Mouse (Mus musculus) limb, embryonic 11.5 days (tissue): ENCODE results near the gene Ptpn3. TPM values are rescaled to one million over a fixed set of nuclear protein-coding genes. Genes with fewer than 3 reads are reported as not detected.

Source experiments
- ATAC-seq: fragments of 200-750 bp; cut with Nextera tagmentation; 2 replicates; pipeline ENCODE4 v1.8.0; 2017; ENCODE audit warnings: low read depth; ENCODE audit not compliant: insufficient number of reproducible peaks, low FRiP score, low TSS enrichment
- DNase-seq: peaks from one replicate; pipeline ENCODE4 v3.0.0-alpha.2; 2015; ENCODE audit warnings: low spot score
- H3K27ac ChIP-seq: fragments of 300-500 bp; sonication (generic); replicated peaks from 2 replicates; pipeline ENCODE4 v1.5.1; 2014; ENCODE audit warnings: low read depth, mild to moderate bottlenecking, low read length
- H3K27me3 ChIP-seq: fragments of 300-500 bp; sonication (generic); 2 replicates; pipeline ENCODE4 v1.6.1; 2014; ENCODE audit warnings: mild to moderate bottlenecking, low read length, mixed read lengths; ENCODE audit not compliant: control insufficient read depth, insufficient read depth
- H3K36me3 ChIP-seq: fragments of 300-500 bp; sonication (generic); 2 replicates; pipeline ENCODE4 v1.6.1; 2014; ENCODE audit warnings: mild to moderate bottlenecking, low read length, moderate library complexity, mixed read lengths; ENCODE audit not compliant: control insufficient read depth, insufficient read depth
- H3K4me1 ChIP-seq: fragments of 300-500 bp; sonication (generic); 2 replicates; pipeline ENCODE4 v1.6.1; 2014; ENCODE audit warnings: low read length, mixed read lengths; ENCODE audit not compliant: control insufficient read depth, insufficient read depth
- H3K4me2 ChIP-seq: fragments of 300-500 bp; sonication (generic); 2 replicates; pipeline ENCODE4 v1.6.1; 2014; ENCODE audit warnings: low read depth, mild to moderate bottlenecking, moderate library complexity; ENCODE audit not compliant: severe bottlenecking
- H3K4me3 ChIP-seq: fragments of 300-500 bp; sonication (generic); 2 replicates; pipeline ENCODE4 v1.5.1; 2014; ENCODE audit warnings: low read depth, low read length
- H3K9ac ChIP-seq: fragments of 300-500 bp; sonication (generic); 2 replicates; pipeline ENCODE4 v1.6.1; 2014; ENCODE audit warnings: mild to moderate bottlenecking, low read length
- H3K9me3 ChIP-seq: fragments of 300-500 bp; sonication (generic); 2 replicates; pipeline ENCODE4 v1.6.1; 2016; ENCODE audit warnings: low read length; ENCODE audit not compliant: control insufficient read depth
- WGBS: fragments of 180-500 bp; shearing (Covaris S2); extraction: QIAGEN DNeasy Blood & Tissue Kit; methylation state at CpG from one replicate; pipeline ENCODE4 v1.1.7; 2014; 5-methylcytosine and 5-hydroxymethylcytosine counted together
- polyA plus RNA-seq: library from polyadenylated mRNA; unstranded; fragments of >200 nt; fragmentation: Nextera tagmentation; extraction: Ambion mirVana; gene quantifications from 2 replicates; pipeline ENCODE4 v1.2.1, GENCODE M21; 2014

Gene Ptpn3
- 0.73 and 1.2 TPM in 2 replicates for polyA plus RNA-seq

DNA sequence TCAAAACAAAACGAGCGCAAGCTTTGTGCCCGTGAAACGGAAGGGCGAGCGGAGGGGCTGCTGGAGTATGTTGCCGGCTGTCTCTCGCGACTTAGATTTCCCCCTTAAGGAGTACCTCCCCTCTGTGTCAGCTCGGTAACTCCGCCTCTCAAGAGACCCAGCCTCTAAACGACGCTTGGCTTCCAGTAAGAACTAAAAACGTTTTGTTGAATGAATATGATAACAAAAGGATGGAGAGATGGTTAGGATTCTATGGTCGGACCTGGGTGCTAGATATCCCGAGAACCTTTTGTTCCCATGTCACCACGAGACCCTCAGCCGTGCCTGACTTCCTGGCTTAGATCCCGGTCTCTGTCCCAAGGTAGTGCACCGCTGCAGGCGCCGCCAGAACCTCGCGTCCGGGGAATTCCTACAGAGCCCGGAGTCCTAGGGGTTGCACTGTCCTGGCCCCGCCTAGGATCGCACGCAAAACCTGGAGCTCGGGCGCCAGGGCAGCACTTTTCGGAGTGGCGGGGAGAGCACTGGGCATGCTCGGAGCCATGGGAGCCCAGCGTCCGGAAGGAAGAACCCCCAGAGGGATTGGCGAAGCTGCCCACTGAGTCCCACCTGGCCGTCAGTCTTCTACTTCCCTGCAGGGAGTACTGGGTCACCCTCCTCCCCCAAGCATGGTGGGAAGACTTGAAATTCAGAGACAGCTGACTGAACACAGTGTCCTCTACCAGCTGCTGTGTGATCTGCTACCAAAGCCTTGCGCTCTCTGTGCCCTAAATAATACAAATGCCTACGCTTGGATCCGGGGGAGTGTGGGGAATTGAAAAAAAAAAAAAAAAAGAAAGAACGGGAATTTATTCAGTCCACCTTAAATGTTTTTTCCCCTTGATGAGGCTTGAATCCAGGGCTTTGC, at the start of gene Ptpn3:
Gene Ptpn3 (minus strand): TSS at position 428 of the 904 bp plus-strand sequence.
- DNase-seq (peak; percentile 87), ATAC-seq (peak; percentile 85)
- H3K9me3 ChIP-seq: no peaks in the 10 kb centered on the region
- H3K4me3 ChIP-seq: peak within 1 kb of the TSS; percentile 77
- peak within 1 kb of the TSS; percentile 45; the same call in 1 of the 2 replicates for H3K9ac ChIP-seq
- under 1% methylated on average over 42 of the region's 42 CpGs for WGBS
- no peaks in the 10 kb centered on the region for H3K36me3 ChIP-seq
- H3K27ac ChIP-seq: no peak within 1 kb of the TSS
- peaks cover 15% of the 10 kb centered on the region for H3K4me1 ChIP-seq
- H3K27me3 ChIP-seq: peaks cover 18% of the 10 kb centered on the region
- peak within 1 kb of the TSS; percentile 92 for H3K4me2 ChIP-seq

GRCm38 (mm10) chr4:57350541-57350940, 48.9 kb upstream of the Ptpn3 start:
- no peak overlapping the region for H3K9ac ChIP-seq
- DNase-seq: no peak
- H3K4me1 ChIP-seq: no peaks in the 10 kb centered on the region
- H3K4me3 ChIP-seq: no peak overlapping the region
- H3K36me3 ChIP-seq: no peaks in the 10 kb centered on the region
- no peak overlapping the region for H3K4me2 ChIP-seq
- WGBS: 92% methylated on average over 2 of the region's 2 CpGs
- no peak overlapping the region for H3K27ac ChIP-seq
- no peaks in the 10 kb centered on the region for H3K27me3 ChIP-seq
- H3K9me3 ChIP-seq: no peaks in the 10 kb centered on the region
- no peak for ATAC-seq

DNA sequence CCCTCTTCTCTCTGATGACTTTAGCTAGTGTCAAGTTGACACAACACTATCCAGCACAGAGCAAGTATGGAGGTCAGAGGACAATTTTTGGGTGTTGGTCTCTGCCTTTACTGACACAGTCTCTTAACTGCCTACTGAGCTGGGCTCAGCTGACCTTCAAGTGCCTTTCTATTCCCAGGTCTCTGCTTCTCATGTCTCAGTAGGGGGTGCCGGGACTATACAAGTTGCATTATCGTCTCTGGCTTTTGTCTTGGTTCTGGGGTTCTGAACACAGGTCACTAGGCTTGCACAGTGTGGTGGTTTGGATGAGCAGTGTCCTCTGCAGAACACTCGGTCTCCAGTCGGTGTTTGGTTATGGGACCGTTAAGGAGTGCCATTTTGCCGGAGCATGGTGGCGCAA, 42.4 kb upstream of the Ptpn3 start:
- Histone ChIP-seq H3K9me3 (no peaks in the 10 kb centered on the region), H3K36me3 (no peaks in the 10 kb centered on the region), H3K27ac (no peak overlapping the region), H3K4me3 (no peak overlapping the region), H3K4me2 (no peak overlapping the region), H3K9ac (no peak overlapping the region), H3K4me1 (no peaks in the 10 kb centered on the region), H3K27me3 (no peaks in the 10 kb centered on the region)
- ATAC-seq: no peak
- 93% methylated on average over 7 of the region's 7 CpGs for WGBS
- no peak for DNase-seq

- no peak for ATAC-seq
- Histone ChIP-seq H3K27me3 (no peaks in the 10 kb centered on the region), H3K9me3 (no peaks in the 10 kb centered on the region), H3K4me3 (no peak overlapping the region), H3K9ac (no peak overlapping the region), H3K4me2 (no peak overlapping the region), H3K27ac (no peak overlapping the region), H3K36me3 (no peaks in the 10 kb centered on the region), H3K4me1 (no peaks in the 10 kb centered on the region)
- WGBS: 80% methylated on average over 17 of the region's 17 CpGs
- no peak for DNase-seq
These were observed 37.3 kb upstream of the Ptpn3 start for GRCm38 (mm10) chr4:57338923-57339322.

DNA sequence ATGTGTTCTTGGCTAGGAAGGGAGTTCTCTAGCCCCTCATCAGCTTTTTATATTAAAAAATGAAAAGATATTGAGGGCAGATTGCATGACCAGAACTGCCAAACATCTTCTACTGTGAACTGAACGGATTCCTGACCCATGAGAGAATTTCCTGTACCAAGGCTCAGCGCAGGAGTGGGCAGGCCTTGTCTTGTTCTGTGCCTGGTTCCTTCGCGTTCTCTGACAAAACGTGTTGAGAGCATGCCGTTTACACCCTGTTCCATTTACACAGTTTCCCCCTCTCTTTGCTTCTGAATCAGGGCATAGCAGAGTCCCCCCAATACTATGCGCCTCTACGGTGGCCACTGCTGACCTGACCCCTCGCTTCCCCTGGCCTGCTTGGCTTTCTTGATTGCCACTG, 36.4 kb upstream of the Ptpn3 start:
- H3K27ac ChIP-seq: no peak overlapping the region
- H3K4me3 ChIP-seq: no peak overlapping the region
- H3K36me3 ChIP-seq: no peaks in the 10 kb centered on the region
- no peak for ATAC-seq
- H3K27me3 ChIP-seq: no peaks in the 10 kb centered on the region
- 82% methylated on average over 9 of the region's 9 CpGs for WGBS
- no peaks in the 10 kb centered on the region for H3K4me1 ChIP-seq
- H3K4me2 ChIP-seq: no peak overlapping the region
- no peak overlapping the region for H3K9ac ChIP-seq
- no peak for DNase-seq
- no peaks in the 10 kb centered on the region for H3K9me3 ChIP-seq

DNA sequence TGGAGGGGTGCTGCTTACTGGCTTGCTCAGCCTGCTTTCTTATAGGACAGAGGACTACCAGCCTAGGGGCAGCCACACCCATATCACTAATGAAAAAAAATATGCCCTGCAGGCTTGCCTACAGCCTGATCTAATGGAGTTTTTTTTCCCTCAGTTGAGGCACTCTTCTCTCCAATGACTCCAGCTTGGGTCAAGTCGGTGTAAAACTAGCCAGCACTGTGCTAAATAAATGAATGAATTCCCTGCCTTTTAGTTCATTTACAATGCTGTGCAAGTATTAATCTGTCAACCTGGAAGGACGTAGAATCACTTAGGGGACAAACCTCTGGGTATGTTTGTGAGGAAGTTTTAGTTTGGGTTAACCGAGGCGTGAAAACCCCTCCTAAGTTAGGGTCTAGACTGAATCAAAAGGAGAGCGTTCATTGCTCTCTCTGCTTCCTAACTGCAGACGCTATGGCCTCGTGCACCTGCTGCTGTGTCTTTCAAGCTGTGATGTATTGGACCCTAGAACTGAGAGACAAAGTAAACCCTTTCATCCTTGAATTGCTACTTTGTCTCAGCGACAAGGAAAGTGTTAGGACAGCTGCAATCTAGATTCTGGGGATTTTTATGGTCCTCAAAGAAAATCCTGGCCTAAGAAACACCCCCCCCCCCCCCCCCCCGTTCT, 33.5 kb upstream of the Ptpn3 start:
- no peaks in the 10 kb centered on the region for H3K36me3 ChIP-seq
- no peak overlapping the region for H3K9ac ChIP-seq
- no peaks in the 10 kb centered on the region for H3K27me3 ChIP-seq
- H3K4me1 ChIP-seq: no peaks in the 10 kb centered on the region
- 57% methylated on average over 9 of the region's 9 CpGs for WGBS
- H3K27ac ChIP-seq: no peak overlapping the region
- no peaks in the 10 kb centered on the region for H3K9me3 ChIP-seq
- no peak overlapping the region for H3K4me2 ChIP-seq
- H3K4me3 ChIP-seq: no peak overlapping the region
- DNase-seq (no peak), ATAC-seq (no peak)

- DNase-seq: no peak
- Histone ChIP-seq H3K4me3 (no peak overlapping the region), H3K27ac (no peak overlapping the region), H3K36me3 (no peaks in the 10 kb centered on the region), H3K4me2 (no peak overlapping the region), H3K27me3 (no peaks in the 10 kb centered on the region), H3K9ac (no peak overlapping the region), H3K9me3 (no peaks in the 10 kb centered on the region), H3K4me1 (no peaks in the 10 kb centered on the region)
- no peak for ATAC-seq
- WGBS: 91% methylated on average over 12 of the region's 12 CpGs
These were observed 32.4 kb upstream of the Ptpn3 start for GRCm38 (mm10) chr4:57333926-57334548.

- Histone ChIP-seq H3K4me1 (no peaks in the 10 kb centered on the region), H3K4me3 (no peak overlapping the region), H3K36me3 (no peaks in the 10 kb centered on the region), H3K9ac (no peak overlapping the region), H3K27me3 (no peaks in the 10 kb centered on the region), H3K9me3 (no peaks in the 10 kb centered on the region), H3K27ac (no peak overlapping the region), H3K4me2 (no peak overlapping the region)
- 82% methylated on average over 3 of the region's 3 CpGs for WGBS
- DNase-seq (no peak), ATAC-seq (no peak)
These were observed 30.9 kb upstream of the Ptpn3 start for GRCm38 (mm10) chr4:57332511-57332910.
